Mouse (Mus musculus) neural tube, embryonic 15.5 days (tissue): ENCODE measurements at regions not wholly inside any gene's neighbourhood (a gene's known extent, or its start where the extent isn't known, plus 50 kb on each side); places are given as distances from the start of the nearest gene placed in this dataset.

Experiments
- ATAC-seq: fragments of 200-750 bp; cut with Nextera tagmentation; 2 replicates; pipeline ENCODE4 v1.8.0; 2017; ENCODE audit warnings: mild to moderate bottlenecking, moderate TSS enrichment, moderate library complexity; ENCODE audit not compliant: low FRiP score
- H3K27ac ChIP-seq: fragments of 300-500 bp; sonication (generic); replicated peaks from 2 replicates; pipeline ENCODE4 v1.5.1; 2015; ENCODE audit warnings: mild to moderate bottlenecking, inconsistent platforms
- H3K27me3 ChIP-seq: fragments of 300-500 bp; sonication (generic); replicated peaks from 2 replicates; pipeline ENCODE4 v1.6.1; 2015; ENCODE audit warnings: inconsistent platforms
- H3K36me3 ChIP-seq: fragments of 300-500 bp; sonication (generic); 2 replicates; pipeline ENCODE4 v1.6.1; 2015; ENCODE audit warnings: inconsistent platforms
- H3K4me1 ChIP-seq: fragments of 300-500 bp; sonication (generic); 2 replicates; pipeline ENCODE4 v1.6.1; 2015; ENCODE audit warnings: inconsistent platforms
- H3K4me2 ChIP-seq: fragments of 300-500 bp; sonication (generic); 2 replicates; pipeline ENCODE4 v1.6.1; 2015; ENCODE audit warnings: inconsistent platforms, mild to moderate bottlenecking, moderate library complexity
- H3K4me3 ChIP-seq: fragments of 300-500 bp; sonication (generic); replicated peaks from 2 replicates; pipeline ENCODE4 v1.5.1; 2015; ENCODE audit warnings: mild to moderate bottlenecking, inconsistent platforms
- H3K9ac ChIP-seq: fragments of 300-500 bp; sonication (generic); replicated peaks from 2 replicates; pipeline ENCODE4 v1.6.1; 2015; ENCODE audit warnings: mild to moderate bottlenecking, inconsistent platforms
- H3K9me3 ChIP-seq: fragments of 300-500 bp; sonication (generic); replicated peaks from 2 replicates; pipeline ENCODE4 v1.6.1; 2016; ENCODE audit warnings: inconsistent platforms
- WGBS: fragments of 180-500 bp; shearing (Covaris S2); methylation state at CpG from one replicate; pipeline ENCODE4 v1.1.7; 2015; ENCODE audit warnings: mixed read lengths; 5-methylcytosine and 5-hydroxymethylcytosine counted together

- no peak for ATAC-seq
- Histone ChIP-seq H3K4me2 (no peak overlapping the region), H3K4me3 (no peak overlapping the region), H3K36me3 (no peaks in the 10 kb centered on the region), H3K4me1 (peaks cover 10% of the 10 kb centered on the region), H3K9me3 (no peaks in the 10 kb centered on the region), H3K9ac (no peak overlapping the region), H3K27ac (no peak overlapping the region), H3K27me3 (no peaks in the 10 kb centered on the region)
- WGBS = 86% methylated on average over 10 of the region's 10 CpGs
Measured at GRCm38 (mm10) chr14:68022925-68023324, 1271.2 kb downstream of the Synb start.

DNA sequence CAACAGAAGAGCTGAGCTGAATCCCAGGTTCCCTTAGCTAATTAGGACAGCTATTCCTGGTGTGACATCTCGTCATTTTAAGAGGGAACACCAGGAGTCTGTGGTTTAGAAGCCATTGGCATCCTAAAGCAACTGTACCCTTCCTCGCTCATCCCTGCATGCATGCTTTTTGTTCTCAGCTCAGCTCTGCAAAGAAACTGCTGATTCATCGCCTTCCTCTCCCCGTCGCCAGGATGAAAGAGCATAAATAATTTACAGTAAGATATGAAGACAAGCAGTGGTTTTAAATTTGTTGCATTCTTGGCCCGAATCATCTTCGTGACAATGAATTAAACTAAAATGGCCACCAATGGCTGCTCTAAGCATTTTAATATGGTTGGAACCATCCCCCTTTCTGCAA, 1272.9 kb downstream of the Synb start:
- ATAC-seq = no peak
- Histone ChIP-seq H3K4me1 (peaks cover 10% of the 10 kb centered on the region), H3K36me3 (no peaks in the 10 kb centered on the region), H3K27me3 (no peaks in the 10 kb centered on the region), H3K9ac (no peak overlapping the region), H3K27ac (peak overlapping the region; percentile 48), H3K4me3 (no peak overlapping the region), H3K4me2 (no peak overlapping the region), H3K9me3 (no peaks in the 10 kb centered on the region)
- 41% methylated on average over 7 of the region's 7 CpGs for WGBS

DNA sequence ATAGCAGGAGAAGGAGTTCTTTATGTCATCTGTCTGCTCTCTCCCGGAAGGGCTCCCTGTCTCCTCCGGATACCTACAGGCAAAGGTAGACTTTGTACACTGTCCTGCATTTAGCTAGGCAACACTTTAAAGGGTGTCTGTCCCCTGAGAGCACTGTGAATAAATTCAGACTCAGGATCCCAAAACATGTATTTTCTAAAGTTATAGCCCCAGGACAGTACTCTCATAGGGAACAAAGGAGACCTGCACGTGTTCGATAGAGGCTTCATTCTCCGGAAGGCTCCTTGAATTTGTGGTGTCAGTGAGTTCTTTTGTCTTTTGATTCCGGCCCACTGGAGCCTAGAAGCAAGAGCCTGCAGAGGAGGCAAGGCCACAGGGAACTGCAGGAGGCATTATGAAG, 1273.3 kb downstream of the Synb start:
- H3K9me3 ChIP-seq = no peaks in the 10 kb centered on the region
- WGBS = 37% methylated on average over 6 of the region's 6 CpGs

GRCm38 (mm10) chr14:68018686-68019085, 1275.4 kb downstream of the Synb start:
- Histone ChIP-seq H3K9ac (no peak overlapping the region), H3K4me2 (no peak overlapping the region), H3K9me3 (no peaks in the 10 kb centered on the region), H3K36me3 (no peaks in the 10 kb centered on the region), H3K4me3 (no peak overlapping the region), H3K4me1 (peaks cover 10% of the 10 kb centered on the region), H3K27me3 (no peaks in the 10 kb centered on the region), H3K27ac (no peak overlapping the region)
- no peak for ATAC-seq

More for the DNA sequence above, 1273.3 kb downstream of the Synb start:
- no peak for ATAC-seq
- Histone ChIP-seq H3K27me3 (no peaks in the 10 kb centered on the region), H3K4me2 (no peak overlapping the region), H3K27ac (peak overlapping the region; percentile 48), H3K4me3 (no peak overlapping the region), H3K9ac (no peak overlapping the region), H3K4me1 (peaks cover 10% of the 10 kb centered on the region), H3K36me3 (no peaks in the 10 kb centered on the region)

GRCm38 (mm10) chr14:67996790-67997417, 1297.2 kb downstream of the Synb start:
- H3K4me2 ChIP-seq = no peak overlapping the region
- H3K9me3 ChIP-seq = no peaks in the 10 kb centered on the region
- H3K4me3 ChIP-seq = no peak overlapping the region
- H3K27ac ChIP-seq = no peak overlapping the region
- H3K36me3 ChIP-seq = no peaks in the 10 kb centered on the region
- H3K4me1 ChIP-seq = peaks cover 5% of the 10 kb centered on the region; the same call in 1 of the 2 replicates
- H3K27me3 ChIP-seq = no peaks in the 10 kb centered on the region
- WGBS = 91% methylated on average over 7 of the region's 7 CpGs
- H3K9ac ChIP-seq = no peak overlapping the region
- no peak for ATAC-seq

GRCm38 (mm10) chr14:67993611-67994051, 1300.5 kb downstream of the Synb start:
- Histone ChIP-seq H3K9ac (0 out of 2 replicates have a peak overlapping the region, but pooled peaks have one; percentile 11), H3K9me3 (no peaks in the 10 kb centered on the region), H3K4me3 (no peak overlapping the region), H3K27me3 (no peaks in the 10 kb centered on the region), H3K36me3 (no peaks in the 10 kb centered on the region), H3K4me2 (peak overlapping the region; percentile 48), H3K4me1 (peaks cover 5% of the 10 kb centered on the region; the same call in 1 of the 2 replicates), H3K27ac (no peak overlapping the region)
- no peak for ATAC-seq
- WGBS = 65% methylated on average over 13 of the region's 13 CpGs

DNA sequence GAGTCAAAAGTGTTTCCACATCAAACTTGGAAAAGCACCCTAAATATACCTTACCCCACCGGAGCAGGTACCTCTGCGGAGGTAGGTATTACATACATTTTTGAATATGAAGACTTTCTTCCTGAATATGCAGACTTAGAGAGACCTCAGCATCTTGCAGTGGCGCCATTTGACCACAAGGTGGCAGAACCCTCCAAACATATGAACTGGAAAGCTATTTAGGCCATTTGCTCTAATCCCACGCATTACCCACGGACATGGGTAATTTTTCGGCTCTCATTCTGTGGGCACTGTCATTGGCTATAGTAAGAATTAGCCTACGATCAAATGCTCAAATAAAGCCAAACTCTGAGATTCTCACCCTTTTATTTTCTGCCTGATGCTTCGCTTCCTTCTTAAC, 1301.0 kb downstream of the Synb start:
- WGBS = 12% methylated on average over 8 of the region's 8 CpGs
- Histone ChIP-seq H3K9me3 (no peaks in the 10 kb centered on the region), H3K4me2 (peak overlapping the region; percentile 48), H3K4me1 (peaks cover 5% of the 10 kb centered on the region; the same call in 1 of the 2 replicates), H3K4me3 (no peak overlapping the region), H3K36me3 (no peaks in the 10 kb centered on the region), H3K9ac (0 out of 2 replicates have a peak overlapping the region, but pooled peaks have one; percentile 11), H3K27me3 (no peaks in the 10 kb centered on the region), H3K27ac (no peak overlapping the region)
- ATAC-seq = no peak; the same call in 1 of the 2 replicates

DNA sequence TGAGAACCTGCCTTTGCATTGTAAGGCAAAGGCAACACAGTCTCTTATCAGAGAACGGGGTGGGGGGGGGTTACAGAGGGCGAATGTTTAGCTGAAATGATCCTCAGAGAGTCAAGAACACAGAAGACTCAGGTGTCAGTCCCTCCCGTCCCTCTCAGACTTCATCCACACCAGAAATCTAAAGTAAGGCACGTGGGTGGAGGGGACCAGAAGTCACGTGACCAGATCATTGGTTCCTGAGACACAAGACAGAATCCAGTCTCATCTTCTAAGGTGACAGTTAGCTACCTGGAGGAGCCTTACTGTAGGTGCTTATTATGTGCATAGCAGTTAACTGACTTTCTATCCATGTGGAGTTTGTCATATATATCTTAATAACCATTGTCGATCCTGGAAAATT, 1302.0 kb downstream of the Synb start:
- H3K9me3 ChIP-seq = no peaks in the 10 kb centered on the region
- H3K9ac ChIP-seq = no peak overlapping the region
- no peak overlapping the region for H3K4me3 ChIP-seq
- ATAC-seq = no peak
- peaks cover 5% of the 10 kb centered on the region; the same call in 1 of the 2 replicates for H3K4me1 ChIP-seq
- no peak overlapping the region for H3K4me2 ChIP-seq
- H3K36me3 ChIP-seq = no peaks in the 10 kb centered on the region
- 75% methylated on average over 6 of the region's 6 CpGs for WGBS
- no peaks in the 10 kb centered on the region for H3K27me3 ChIP-seq
- H3K27ac ChIP-seq = no peak overlapping the region

- Histone ChIP-seq H3K9ac (no peak overlapping the region), H3K27ac (no peak overlapping the region), H3K4me3 (no peak overlapping the region), H3K36me3 (no peaks in the 10 kb centered on the region), H3K4me2 (no peak overlapping the region), H3K9me3 (no peaks in the 10 kb centered on the region), H3K27me3 (no peaks in the 10 kb centered on the region), H3K4me1 (peaks cover 5% of the 10 kb centered on the region; the same call in 1 of the 2 replicates)
- no peak for ATAC-seq
- 76% methylated on average over 3 of the region's 3 CpGs for WGBS
Measured at GRCm38 (mm10) chr14:67990271-67990670, 1303.8 kb downstream of the Synb start.
